Mouse (Mus musculus) CD8-positive naive resting alpha-beta T cell, adult 2 months (primary cell): ENCODE data around the gene Wfdc1.
A peak's percentile ranks its signal among the peaks of the same experiment; 100 is the strongest.

Experiments
- DNase-seq, 2 experiments: peaks; one replicate each; pipeline ENCODE4 v3.0.0; 2022; ENCODE audit warnings: low read depth in 2 of 2, low spot score in 2 of 2

Wfdc1 gene

DNA sequence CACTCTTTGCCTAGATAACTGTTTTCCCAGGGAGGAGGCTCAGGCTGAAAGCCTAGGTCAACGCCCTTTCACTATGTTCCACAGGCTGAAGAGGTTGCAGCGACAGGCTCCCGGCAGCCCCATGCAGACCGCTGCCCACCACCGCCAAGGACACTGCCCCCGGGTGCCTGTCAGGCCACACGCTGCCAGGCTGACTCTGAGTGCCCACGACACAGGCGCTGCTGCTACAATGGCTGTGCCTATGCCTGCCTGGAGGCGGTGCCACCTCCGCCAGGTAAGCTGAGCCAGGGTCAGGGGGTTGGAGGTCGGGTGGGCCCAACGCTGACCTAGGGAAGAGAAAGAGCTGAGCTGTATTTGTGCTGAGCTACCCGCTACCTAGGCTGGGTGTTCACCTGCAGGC is 13.0 kb downstream of the Wfdc1 start:
- DNase-seq: no peak

- no peak for DNase-seq
Measured at GRCm38 (mm10) chr8:119690602-119691001, 24.4 kb downstream of the Wfdc1 start.

- DNase-seq: no peak
Measured at GRCm38 (mm10) chr8:119691989-119692388, 25.8 kb downstream of the Wfdc1 start.

DNA sequence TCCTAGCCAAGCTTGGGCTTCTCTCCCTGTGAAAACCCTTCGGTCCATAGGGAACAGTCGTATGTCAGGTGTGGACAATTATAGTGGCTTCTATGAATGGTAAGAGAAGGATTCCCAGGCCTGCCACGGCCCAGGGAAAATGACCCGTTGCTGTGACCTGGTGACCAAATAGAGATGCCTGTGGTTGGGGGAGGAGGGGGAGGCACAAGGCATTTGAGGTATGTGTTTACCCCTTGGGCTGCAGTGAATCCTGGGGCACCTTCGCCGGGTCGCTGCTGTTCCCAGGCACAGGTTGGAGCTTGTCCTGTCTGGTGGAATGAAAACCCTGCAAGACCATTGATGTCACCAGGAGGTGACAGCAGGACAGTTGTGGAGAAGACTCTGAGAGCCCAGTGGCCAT is 28.5 kb downstream of the Wfdc1 start:
- DNase-seq: no peak

DNA sequence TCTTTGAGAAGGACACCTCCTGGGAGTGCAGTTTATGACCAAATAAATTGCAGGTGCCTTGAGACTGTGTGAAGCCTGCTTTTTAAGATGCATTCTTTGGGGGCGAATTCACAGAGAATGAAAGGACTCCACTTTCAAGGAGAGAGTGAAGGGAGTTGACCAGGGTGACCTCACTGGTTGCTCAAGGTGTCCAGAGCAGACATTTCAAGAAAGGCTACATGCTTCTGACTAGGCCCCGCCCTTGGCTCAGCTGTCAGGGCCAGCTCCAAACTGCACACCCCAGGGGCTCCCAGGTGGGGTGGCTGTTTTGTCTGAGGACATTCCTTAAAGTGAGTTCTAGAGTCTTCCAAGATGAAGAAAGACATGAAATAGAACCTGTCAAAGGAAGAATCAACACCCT is 31.0 kb downstream of the Wfdc1 start:
- DNase-seq: no peak

DNA sequence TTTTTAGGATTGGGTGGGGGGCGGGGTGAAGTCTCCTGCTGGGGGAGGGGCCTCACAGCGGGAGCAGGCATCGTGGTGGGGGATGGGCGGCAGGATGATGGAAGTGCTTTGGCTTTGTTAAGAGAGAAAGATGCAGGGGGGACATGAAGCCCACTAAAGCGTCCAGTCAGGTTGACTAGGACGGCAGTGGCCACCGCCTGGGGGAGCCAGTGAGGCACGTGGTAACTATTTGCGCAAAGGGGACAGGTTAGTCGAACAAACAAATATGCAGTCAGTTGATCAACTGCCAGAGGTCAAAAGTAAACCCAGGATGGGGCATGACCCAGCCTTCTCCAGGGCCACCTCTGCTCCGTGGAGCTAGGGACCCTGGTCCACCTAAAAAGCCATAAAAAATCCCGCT is 32.8 kb downstream of the Wfdc1 start:
- DNase-seq: peak; percentile 32 to 46

- no peak for DNase-seq
Measured at GRCm38 (mm10) chr8:119699549-119700134, 33.5 kb downstream of the Wfdc1 start, which contains the start of gene Atp2c2. Gene Atp2c2 (plus strand): TSS chr8:119700009.

DNA sequence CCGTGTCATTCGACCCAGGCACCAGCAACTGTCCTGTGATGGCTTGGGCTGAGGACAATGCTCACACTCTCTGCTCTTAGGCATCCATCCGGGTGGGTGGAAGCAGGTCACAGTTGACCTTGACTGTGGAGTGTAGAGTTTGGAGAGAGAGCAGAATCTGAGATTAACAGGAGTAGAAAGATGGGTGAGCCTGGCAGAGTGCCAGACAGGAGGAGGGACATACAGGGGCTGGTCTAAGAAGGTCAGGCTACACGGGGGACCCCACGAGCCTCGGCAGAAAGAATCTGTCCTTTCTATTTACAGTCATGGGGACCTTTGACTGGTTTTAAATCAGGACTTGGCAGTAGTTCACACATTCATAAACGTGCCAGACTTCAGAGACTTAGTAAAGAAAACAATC is 36.8 kb downstream of the Wfdc1 start:
- DNase-seq: no peak

GRCm38 (mm10) chr8:119707146-119707545 is 41.0 kb downstream of the Wfdc1 start:
- DNase-seq: no peak

DNA sequence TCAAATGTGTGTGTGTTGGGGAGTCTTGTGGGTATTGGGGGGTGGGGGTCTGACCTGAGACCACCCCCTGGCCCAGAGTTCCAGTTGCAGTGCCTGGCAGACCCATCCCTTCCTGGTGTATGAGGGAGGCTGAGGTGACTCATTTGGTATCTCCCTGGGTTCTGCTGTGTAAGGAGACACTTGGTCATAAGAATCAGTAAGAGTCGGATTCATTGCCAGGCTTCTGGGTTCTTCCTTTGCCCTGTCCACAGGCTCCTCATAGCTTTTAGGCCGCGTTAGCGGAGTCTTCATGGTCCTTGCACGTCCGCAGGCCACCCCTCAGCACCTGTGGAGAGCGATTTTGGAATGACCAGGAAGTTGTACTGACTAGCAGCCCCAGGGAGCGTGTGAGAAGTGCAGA is 42.3 kb downstream of the Wfdc1 start:
- no peak for DNase-seq

- DNase-seq: no peak
Measured at GRCm38 (mm10) chr8:119708878-119709702, 42.9 kb downstream of the Wfdc1 start.

GRCm38 (mm10) chr8:119709703-119710093 is 43.5 kb downstream of the Wfdc1 start:
- DNase-seq: no peak

GRCm38 (mm10) chr8:119712226-119712625 is 46.1 kb downstream of the Wfdc1 start:
- DNase-seq: no peak

GRCm38 (mm10) chr8:119713421-119713820 is 47.3 kb downstream of the Wfdc1 start:
- DNase-seq: no peak

DNA sequence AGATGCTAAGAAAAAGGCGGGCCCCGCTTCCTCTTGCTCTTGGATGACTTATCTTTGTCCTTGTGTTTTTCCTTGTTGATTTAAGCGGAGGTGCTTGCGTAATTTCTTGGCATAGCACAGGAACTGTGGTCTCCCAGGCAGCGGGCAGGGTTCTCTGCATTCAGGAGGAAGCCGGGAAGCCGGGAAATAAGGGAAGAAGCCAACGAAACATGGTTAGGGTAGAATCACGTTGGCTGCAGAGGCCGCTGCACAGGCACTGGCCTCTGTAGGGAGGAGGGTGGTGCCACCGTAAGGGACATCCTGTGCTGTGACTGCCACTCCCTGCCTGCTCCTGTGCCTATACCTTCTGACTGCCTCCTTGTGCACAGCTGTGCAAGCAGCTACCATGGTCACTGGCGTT is 49.1 kb downstream of the Wfdc1 start:
- DNase-seq: no peak

DNA sequence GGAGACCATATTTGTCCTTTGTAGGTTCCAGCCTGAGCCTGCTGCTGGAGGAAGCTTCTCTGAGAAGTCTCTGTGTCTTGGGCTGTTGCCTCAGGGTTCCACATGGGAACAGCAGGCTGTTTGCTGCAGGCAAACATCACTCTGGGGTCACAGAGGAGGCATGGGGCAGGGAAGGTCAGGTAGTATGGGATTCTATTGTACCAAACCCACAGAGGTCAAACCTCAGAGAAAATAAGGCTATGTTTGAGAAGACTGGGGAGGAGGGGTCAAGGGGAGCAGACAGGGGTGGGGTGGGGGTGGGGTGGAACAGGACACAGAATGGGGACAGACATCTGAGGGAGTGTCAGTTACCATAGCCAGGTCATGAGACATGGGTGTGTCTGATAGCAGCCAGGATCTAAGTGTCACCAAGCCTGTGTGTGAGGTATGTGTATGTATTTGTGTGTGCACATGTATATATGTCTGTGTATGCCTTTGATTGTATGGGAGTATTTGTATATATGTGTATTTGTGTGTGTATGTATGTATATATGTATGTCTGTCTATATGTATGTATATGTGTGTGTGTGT is 50.6 kb downstream of the Wfdc1 start:
- DNase-seq: no peak

DNA sequence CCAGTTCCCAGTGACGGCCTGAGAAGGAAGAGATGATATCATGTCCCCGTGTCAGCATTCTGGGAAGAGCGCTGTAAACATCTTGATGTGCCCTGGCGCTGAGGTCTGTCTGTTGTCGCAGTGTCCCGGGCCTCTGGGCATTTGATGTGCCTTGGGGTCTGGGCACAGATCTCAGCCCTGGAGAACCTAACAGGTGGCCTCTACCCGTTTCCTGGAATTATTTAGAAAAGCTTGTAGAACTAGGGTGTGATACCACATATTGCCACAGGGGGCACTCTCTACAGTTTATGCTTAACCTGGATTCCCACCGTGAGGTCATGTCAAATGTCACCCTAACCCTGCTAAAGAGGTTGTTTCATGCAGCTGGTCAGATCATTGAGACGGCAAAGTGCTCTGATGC is 51.6 kb downstream of the Wfdc1 start:
- DNase-seq: peak; percentile 11 to 42

DNA sequence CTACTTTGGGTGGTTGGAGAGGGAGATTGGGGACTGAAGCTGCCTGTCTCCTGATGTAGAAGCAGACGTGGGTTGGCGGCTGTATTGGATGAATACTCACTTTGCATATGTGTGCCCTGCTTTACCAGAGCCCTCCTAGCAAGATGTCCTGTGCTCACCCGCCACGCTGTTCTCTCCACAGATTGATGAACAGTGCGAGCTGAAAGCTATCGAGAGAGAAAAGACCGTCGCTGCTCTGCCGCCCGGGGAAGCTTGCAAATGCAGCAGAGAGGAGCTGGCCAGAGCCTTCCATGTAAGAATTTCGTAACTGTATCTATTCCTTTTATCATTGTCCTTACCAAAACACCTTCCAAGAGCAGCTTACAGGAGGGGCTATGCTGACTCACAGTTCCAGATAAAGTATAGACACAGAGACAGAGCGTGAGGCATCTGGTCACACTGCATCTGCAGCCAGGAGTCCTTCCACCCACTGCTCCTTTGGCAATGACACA is 52.9 kb downstream of the Wfdc1 start:
- no peak for DNase-seq

DNA sequence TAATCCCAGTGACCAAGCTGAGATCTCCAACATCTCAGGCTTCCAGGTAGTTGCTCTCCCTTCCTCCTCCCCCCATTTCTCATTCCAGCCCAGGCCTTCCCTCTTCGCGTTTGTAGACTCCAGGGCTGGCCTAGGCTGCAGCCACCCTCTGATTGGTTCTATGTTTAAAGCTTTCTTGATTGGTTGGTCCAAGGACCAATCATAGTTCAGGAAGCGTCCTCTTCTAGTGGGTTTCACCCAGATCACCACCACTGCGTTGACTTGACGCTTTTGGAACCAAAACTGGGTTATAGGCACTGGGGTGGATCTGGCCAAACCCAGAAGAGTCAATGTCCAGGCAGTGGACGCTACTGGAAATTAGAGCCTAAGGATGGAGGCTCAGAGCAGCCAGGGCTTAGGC is 56.2 kb downstream of the Wfdc1 start:
- no peak for DNase-seq

GRCm38 (mm10) chr8:119723676-119724075 is 57.5 kb downstream of the Wfdc1 start:
- no peak for DNase-seq

GRCm38 (mm10) chr8:119724596-119724995 is 58.4 kb downstream of the Wfdc1 start:
- DNase-seq: no peak

DNA sequence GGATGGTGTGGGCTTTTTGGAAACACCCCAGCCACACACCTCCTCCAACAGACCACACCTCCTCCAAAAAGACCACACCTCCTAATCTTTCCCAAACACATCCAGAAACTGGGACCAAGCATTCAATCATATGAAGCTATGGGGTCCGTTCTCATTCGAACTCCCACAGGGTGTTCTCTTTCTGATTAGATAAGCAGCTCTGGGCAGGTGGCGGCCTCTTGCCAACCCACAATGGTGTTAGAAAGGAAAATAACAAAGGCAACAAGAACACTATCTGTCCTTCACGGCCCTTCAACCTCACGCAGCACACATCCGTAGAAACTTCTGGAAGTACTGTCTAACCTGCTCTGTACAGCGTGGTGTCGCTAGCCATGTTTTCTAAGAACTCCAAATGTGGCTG is 60.9 kb downstream of the Wfdc1 start:
- DNase-seq: no peak
